ENCODE assay signal across 30 mouse cellular contexts in genomic region chr1:120585481-120585880, GRCm38 (mm10). TPM values are rescaled to one million over a fixed set of nuclear protein-coding genes. Genes with fewer than 3 reads are reported as not detected.
"Had no signal": no experiment of that assay in that cellular context is flagged by ENCODE, and none has a peak within 500 bp of the region (broad histone marks: within the 10 kb centered on the region; RNA-seq: fewer than 3 reads in every experiment).

No protein-coding gene starts in this region.

- H3K4me3 ChIP-seq: gastrocnemius, adult 2 months; heart, adult 2 months; hindbrain, embryonic 10.5 days; hindbrain, embryonic 13.5 days; hindbrain, embryonic 15.5 days; kidney, embryonic 15.5 days; layer of hippocampus, adult 2 months; left cerebral cortex, adult 2 months; limb, embryonic 13.5 days; limb, embryonic 15.5 days; liver, embryonic 12.5 days had no signal

- H3K27ac ChIP-seq: gastrocnemius, adult 2 months; heart, adult 2 months; hindbrain, embryonic 10.5 days; hindbrain, embryonic 13.5 days; hindbrain, embryonic 15.5 days; hindbrain, postnatal 0 days; kidney, embryonic 15.5 days; kidney, postnatal 0 days; layer of hippocampus, adult 2 months; left cerebral cortex, adult 2 months; limb, embryonic 13.5 days; limb, embryonic 15.5 days; liver, embryonic 12.5 days; liver, embryonic 14.5 days had no signal

- ATAC-seq: hindbrain, postnatal 0 days; intestine, embryonic 16.5 days; liver, embryonic 12.5 days had no signal

- H3K4me2 ChIP-seq: heart, embryonic 11.5 days; hindbrain, embryonic 13.5 days; hindbrain, embryonic 15.5 days; kidney, embryonic 15.5 days; limb, embryonic 13.5 days; limb, embryonic 15.5 days; liver, embryonic 12.5 days had no signal

- DNase-seq: gastrocnemius, adult 2 months; gastrocnemius, postnatal 10 days; gastrocnemius, postnatal 25 days; heart, adult 2 months; heart, postnatal 10 days; heart, postnatal 4 days; kidney, adult 11 months; kidney, adult 2 months; kidney, adult 9 months; kidney, postnatal 25 days; kidney, postnatal 4 days had no signal

- H3K9me3 ChIP-seq: hindbrain, embryonic 10.5 days; hindbrain, embryonic 13.5 days; hindbrain, embryonic 15.5 days; kidney, embryonic 15.5 days; limb, embryonic 13.5 days; limb, embryonic 15.5 days; liver, embryonic 12.5 days had no signal

- H3K4me1 ChIP-seq: hindbrain, embryonic 10.5 days; hindbrain, embryonic 13.5 days; hindbrain, embryonic 15.5 days; kidney, embryonic 15.5 days had no signal

- H3K36me3 ChIP-seq: hindbrain, embryonic 10.5 days; hindbrain, embryonic 13.5 days; hindbrain, embryonic 15.5 days; kidney, embryonic 15.5 days; limb, embryonic 13.5 days; limb, embryonic 15.5 days; liver, embryonic 12.5 days had no signal

- H3K9ac ChIP-seq: hindbrain, embryonic 13.5 days; hindbrain, embryonic 15.5 days; kidney, embryonic 15.5 days; limb, embryonic 13.5 days; limb, embryonic 15.5 days; liver, embryonic 12.5 days; liver, embryonic 14.5 days had no signal

RNA-seq across cellular contexts. Expression of gene En1, which starts 16.7 kb away (rescaled TPM):
- polyA plus RNA-seq: frontal cortex, adult 2 months; heart, adult 2 months; heart, embryonic 11.5 days; heart, embryonic 14.5 days; intestine, embryonic 14.5 days; intestine, embryonic 16.5 days; kidney, postnatal 0 days; liver, adult 2 months; liver, embryonic 16.5 days had no signal
